Mouse (Mus musculus) thymus, postnatal 36 days (tissue): ENCODE measurements around the gene Acvr1c.

Source experiments
- DNase-seq, 2 experiments: peaks; one replicate each; pipeline ENCODE4 v3.0.0; 2022; ENCODE audit warnings: mixed read lengths in 2 of 2

Gene Acvr1c

DNA sequence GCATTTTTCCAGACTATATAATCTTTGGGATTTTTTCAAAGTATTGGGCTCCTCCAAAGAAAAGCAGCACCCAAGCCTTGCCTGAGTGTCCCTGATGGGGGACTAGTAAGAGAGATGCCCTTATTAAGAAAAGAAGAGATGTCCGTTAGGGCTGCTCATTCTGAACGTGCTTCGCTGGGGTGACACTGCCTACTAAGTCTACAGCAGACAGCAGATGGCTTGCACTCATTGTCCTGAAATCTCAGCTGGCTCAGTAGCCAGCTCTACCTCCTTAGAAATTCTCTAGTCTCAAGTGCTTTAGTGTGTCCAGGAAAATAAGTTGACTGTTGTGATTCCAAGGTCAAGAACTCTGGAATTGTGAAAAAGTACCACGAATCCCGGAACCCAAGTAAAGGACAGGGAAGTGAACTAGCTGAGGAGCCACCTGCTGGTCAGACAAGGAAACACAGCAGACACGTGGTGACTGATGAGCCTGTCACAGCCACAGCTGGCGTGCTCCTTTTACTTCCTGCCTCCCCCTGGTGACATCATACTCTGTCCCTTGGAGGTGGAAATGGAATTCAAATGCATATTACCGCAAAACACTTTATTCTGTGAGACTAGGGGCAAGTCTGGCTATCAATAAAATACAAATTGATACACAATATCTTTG lies 75.3 kb downstream of the Acvr1c start:
- peak; percentile 69 to 71 for DNase-seq

DNA sequence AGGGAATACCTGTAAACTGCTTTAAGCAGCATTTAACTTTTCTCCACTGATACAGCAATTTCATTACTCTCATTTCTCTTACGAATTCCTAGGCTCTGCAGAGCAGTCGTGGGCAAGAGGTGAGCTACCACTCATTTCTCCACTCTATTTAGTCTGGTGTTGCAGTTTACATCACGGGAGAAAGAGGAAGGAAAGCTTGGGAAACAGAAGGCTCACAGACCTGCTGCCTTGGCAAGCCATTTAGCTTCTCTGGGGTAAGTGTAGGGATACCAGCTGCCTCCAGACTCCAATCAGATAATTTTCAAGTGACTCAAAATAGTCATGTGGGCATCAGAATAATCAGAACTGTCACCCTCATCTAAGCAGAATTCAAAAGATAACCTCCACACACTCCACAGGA lies 76.6 kb downstream of the Acvr1c start:
- DNase-seq: no peak

DNA sequence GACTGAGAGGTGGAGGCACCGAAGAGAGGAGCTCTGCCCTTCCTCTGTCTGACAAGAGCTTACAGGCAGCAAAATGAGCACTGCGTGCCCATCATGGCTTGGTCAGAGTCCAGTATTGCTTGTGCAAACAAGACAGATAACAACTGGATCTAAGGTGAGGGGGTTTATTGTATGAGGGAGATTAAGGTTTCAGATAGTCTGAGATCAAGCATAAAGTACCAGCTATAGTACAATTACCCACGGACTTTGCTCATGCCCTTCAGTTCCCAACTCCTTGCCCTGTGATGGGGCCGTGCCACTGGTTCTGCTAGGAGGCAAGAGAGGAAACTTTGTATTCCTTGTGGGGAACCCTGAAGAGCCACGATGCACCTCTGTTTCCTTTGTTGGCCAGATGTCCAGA lies 78.5 kb downstream of the Acvr1c start:
- no peak for DNase-seq

DNA sequence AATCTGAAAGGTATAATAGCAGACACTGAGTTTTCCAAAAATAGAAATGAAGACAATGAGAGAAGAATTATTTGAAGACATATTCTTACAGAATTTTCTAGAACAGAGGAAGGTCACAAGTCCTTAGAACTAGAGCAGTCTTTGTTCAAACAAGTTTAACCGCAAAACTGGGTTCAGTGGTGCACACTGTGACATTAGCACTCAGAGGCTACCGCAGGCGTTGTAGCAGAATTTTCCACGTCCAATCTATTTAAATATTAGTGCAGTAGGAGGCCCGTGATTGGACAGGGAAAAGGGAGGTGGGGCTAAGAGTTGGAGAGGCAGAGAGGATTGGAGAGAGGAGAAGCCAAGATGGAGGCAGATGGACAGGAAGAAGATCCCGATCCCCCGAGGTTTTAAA lies 81.2 kb downstream of the Acvr1c start:
- no peak for DNase-seq

DNA sequence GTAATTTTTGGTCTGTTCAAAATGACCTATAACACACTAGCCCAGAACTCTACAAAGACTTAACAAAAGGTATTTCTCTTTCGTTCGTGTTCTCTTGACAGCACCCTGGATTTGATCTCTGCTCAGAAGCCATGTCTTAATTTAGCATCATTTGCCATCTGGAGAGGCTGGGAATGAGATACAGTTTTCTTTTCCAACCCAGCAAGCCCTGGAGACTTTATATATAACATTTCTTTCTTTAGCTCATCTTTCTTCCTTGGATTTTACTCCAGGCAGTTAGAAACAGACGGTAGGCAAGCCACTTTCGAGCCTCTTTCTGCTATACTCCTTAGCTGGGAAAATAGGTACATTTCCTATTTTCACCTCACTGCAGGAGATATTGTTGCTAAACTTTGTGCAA lies 117.1 kb downstream of the Acvr1c start:
- DNase-seq: no peak

DNA sequence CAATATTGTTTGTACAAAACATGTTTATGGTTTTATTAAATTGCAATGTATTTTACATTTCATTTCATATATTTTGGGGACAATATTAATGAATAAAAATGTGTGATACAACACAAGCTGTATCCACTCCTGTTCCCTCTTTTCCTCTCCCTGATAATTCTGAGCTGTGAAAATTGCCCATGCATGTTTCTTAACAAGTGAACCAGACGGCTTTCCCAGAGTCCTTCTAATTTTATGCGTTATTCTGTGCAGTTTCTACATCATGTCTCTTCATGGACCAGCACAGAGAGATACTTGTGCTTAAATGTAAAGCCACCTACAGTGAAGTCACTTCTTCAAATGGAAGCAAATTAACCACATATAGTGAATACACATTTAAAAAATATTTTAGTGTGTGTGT lies 120.2 kb downstream of the Acvr1c start:
- no peak for DNase-seq
